Mouse (Mus musculus) heart, embryonic 10.5 days (tissue): ENCODE measurements around the gene B3galnt2. TPM values are rescaled to one million over a fixed set of nuclear protein-coding genes. Genes with fewer than 3 reads are reported as not detected.
"Not testable (repeated sequence)": the region's sequence is repeated elsewhere in the genome, so short reads cannot be mapped to it uniquely, and the experiment has no call there.

Experiments
- DNase-seq: peaks from one replicate; pipeline ENCODE4 v3.0.0-alpha.2; 2017; ENCODE audit warnings: low spot score
- H3K27ac ChIP-seq: fragments of 300-500 bp; sonication (generic); 2 replicates; pipeline ENCODE4 v1.5.1; 2016; ENCODE audit warnings: mild to moderate bottlenecking
- H3K27me3 ChIP-seq: fragments of 300-500 bp; sonication (generic); 2 replicates; pipeline ENCODE4 v1.6.1; 2016; ENCODE audit warnings: mild to moderate bottlenecking; ENCODE audit not compliant: poor library complexity, insufficient read depth, severe bottlenecking
- H3K36me3 ChIP-seq: fragments of 300-500 bp; sonication (generic); 2 replicates; pipeline ENCODE4 v1.6.1; 2016; ENCODE audit warnings: mild to moderate bottlenecking, moderate library complexity
- H3K4me1 ChIP-seq: fragments of 300-500 bp; sonication (generic); 2 replicates; pipeline ENCODE4 v1.6.1; 2016; ENCODE audit warnings: mild to moderate bottlenecking
- H3K4me3 ChIP-seq: fragments of 300-500 bp; sonication (generic); 2 replicates; pipeline ENCODE4 v1.5.1; 2016; ENCODE audit warnings: mild to moderate bottlenecking, moderate library complexity
- H3K9me3 ChIP-seq: fragments of 300-500 bp; sonication (generic); 2 replicates; pipeline ENCODE4 v1.6.1; 2016; ENCODE audit warnings: mild to moderate bottlenecking, moderate library complexity
- WGBS: fragments of 180-500 bp; shearing (Covaris S2); methylation state at CpG from one replicate; pipeline ENCODE4 v1.1.7; 2016; 5-methylcytosine and 5-hydroxymethylcytosine counted together
- polyA plus RNA-seq: library from polyadenylated mRNA; unstranded; fragments of >200 nt; fragmentation: Nextera tagmentation; extraction: Ambion mirVana; gene quantifications from 2 replicates; pipeline ENCODE4 v1.2.1, GENCODE M21; 2016

Gene B3galnt2
- polyA plus RNA-seq, 1 experiment from 2014 or later = 38.7 TPM

GRCm38 (mm10) chr13:13981842-13982241 lies 27.6 kb downstream of the B3galnt2 start:
- not testable (repeated sequence) for DNase-seq, H3K4me3 ChIP-seq, H3K27me3 ChIP-seq, H3K4me1 ChIP-seq, H3K9me3 ChIP-seq, H3K27ac ChIP-seq
- WGBS = 72% methylated on average over 1 of the region's 1 CpGs
- H3K36me3 ChIP-seq = peaks cover 27% of the 10 kb centered on the region; the same call in 1 of the 2 replicates

DNA sequence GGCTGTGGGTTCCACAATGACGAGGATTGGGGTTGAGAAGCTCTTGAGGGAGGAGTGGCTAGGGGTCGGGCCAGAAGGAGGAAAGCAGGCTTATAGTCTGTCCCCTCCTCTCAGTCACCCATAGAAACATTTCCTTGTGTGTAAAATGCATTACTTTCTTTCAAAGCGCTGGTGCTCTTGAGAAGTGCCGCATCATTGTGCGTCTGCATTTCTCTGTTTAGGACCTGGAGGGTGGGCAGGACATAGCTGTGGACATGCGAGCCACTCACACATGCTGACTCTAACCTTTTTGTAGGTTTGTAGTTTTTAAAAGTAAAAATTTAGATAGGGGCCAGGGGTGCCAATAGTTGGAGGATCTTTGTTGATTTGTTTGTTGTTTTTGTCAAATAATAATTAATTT lies 29.3 kb downstream of the B3galnt2 start:
- no peak overlapping the region for H3K27ac ChIP-seq
- no peaks in the 10 kb centered on the region for H3K4me1 ChIP-seq
- no peak overlapping the region for H3K4me3 ChIP-seq
- no peaks in the 10 kb centered on the region for H3K27me3 ChIP-seq
- 85% methylated on average over 6 of the region's 6 CpGs for WGBS
- peaks cover 21% of the 10 kb centered on the region; the same call in 1 of the 2 replicates for H3K36me3 ChIP-seq
- H3K9me3 ChIP-seq = no peaks in the 10 kb centered on the region
- DNase-seq = no peak

- H3K4me3 ChIP-seq = no peak overlapping the region
- no peak overlapping the region for H3K27ac ChIP-seq
- no peaks in the 10 kb centered on the region for H3K4me1 ChIP-seq
- H3K27me3 ChIP-seq = no peaks in the 10 kb centered on the region
- peaks cover 26% of the 10 kb centered on the region for H3K36me3 ChIP-seq
- WGBS = 86% methylated on average over 2 of the region's 2 CpGs
- H3K9me3 ChIP-seq = no peaks in the 10 kb centered on the region
- no peak for DNase-seq
These were observed 34.9 kb downstream of the B3galnt2 start for GRCm38 (mm10) chr13:13989135-13989534.

DNA sequence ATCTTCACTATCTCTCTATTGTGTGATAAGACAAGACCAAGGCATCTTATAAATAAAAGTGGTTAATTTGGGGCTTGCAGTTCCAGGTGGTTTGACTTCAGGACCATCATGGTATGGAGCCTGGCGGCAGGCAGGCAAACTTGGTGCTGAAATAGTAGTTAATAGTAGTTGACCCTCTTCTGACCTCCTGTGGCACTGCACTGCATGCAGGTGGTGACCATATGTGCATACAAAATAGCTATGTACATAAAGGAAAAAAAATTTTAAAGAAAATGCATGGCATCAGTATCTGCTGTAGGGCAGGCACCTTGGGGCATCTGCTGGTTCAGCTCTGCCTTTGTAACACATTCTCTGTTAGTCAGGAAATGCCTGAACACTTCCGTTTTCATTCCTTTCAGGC lies 36.1 kb downstream of the B3galnt2 start:
- Histone ChIP-seq H3K36me3 (peaks cover 37% of the 10 kb centered on the region), H3K9me3 (no peaks in the 10 kb centered on the region), H3K27me3 (no peaks in the 10 kb centered on the region), H3K4me1 (no peaks in the 10 kb centered on the region), H3K4me3 (no peak overlapping the region), H3K27ac (no peak overlapping the region)
- WGBS = 69% methylated on average over 2 of the region's 2 CpGs
- DNase-seq = no peak

- H3K27ac ChIP-seq = no peak overlapping the region
- no peaks in the 10 kb centered on the region for H3K9me3 ChIP-seq
- peaks cover 58% of the 10 kb centered on the region for H3K36me3 ChIP-seq
- no peaks in the 10 kb centered on the region for H3K4me1 ChIP-seq
- 81% methylated on average over 3 of the region's 3 CpGs for WGBS
- H3K27me3 ChIP-seq = no peaks in the 10 kb centered on the region
- no peak for DNase-seq
- H3K4me3 ChIP-seq = no peak overlapping the region
These were observed 38.8 kb downstream of the B3galnt2 start for GRCm38 (mm10) chr13:13993041-13993440.

DNA sequence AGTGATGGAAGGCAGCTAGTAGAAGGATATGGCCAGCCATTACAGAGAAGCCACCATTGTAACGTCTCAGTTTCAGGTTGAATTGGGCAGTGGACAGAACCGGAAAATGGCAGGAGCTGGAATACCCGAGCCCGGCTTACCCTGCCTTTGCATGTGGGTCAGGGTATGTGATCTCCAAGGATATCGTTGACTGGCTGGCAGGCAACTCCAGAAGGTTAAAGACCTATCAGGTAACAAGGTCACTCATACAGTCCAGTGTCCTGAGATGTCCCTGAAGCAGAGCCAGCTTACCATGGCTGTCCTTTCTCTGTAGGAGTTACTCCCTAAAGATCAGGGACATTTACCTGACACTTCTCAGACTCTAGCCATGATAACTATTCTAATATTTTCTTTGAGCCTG lies 40.8 kb downstream of the B3galnt2 start:
- Histone ChIP-seq H3K4me1 (no peaks in the 10 kb centered on the region), H3K9me3 (no peaks in the 10 kb centered on the region), H3K36me3 (peaks cover 73% of the 10 kb centered on the region), H3K27ac (no peak overlapping the region), H3K27me3 (no peaks in the 10 kb centered on the region), H3K4me3 (no peak overlapping the region)
- 87% methylated on average over 5 of the region's 5 CpGs for WGBS
- DNase-seq = no peak

DNA sequence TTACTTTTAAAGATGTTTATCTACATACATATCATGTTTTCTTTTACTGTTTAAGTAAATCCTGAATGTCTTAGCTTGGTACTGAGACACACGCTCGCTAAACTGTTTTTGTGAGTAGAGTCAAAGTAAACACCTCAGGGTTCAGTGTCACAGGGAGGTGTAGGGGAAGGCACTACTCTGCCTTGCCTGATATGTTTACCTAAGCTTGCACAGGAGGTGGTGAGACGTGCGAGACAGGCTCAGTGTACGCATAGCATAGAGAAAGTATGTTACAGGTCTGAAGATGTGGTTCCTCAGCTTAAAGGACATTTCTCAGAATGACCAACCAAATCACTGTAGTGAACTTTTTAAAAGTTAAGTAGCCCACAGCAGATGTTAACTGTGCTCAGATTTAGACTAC lies 43.2 kb downstream of the B3galnt2 start:
- H3K9me3 ChIP-seq = no peaks in the 10 kb centered on the region
- DNase-seq = no peak
- H3K27me3 ChIP-seq = no peaks in the 10 kb centered on the region
- H3K36me3 ChIP-seq = peaks cover 85% of the 10 kb centered on the region
- H3K4me1 ChIP-seq = no peaks in the 10 kb centered on the region
- 88% methylated on average over 5 of the region's 5 CpGs for WGBS
- no peak overlapping the region for H3K4me3 ChIP-seq
- H3K27ac ChIP-seq = no peak overlapping the region

- Histone ChIP-seq H3K36me3 (peaks cover 79% of the 10 kb centered on the region), H3K27ac (no peak overlapping the region), H3K9me3 (no peaks in the 10 kb centered on the region), H3K4me3 (no peak overlapping the region), H3K4me1 (no peaks in the 10 kb centered on the region), H3K27me3 (no peaks in the 10 kb centered on the region)
- WGBS = 82% methylated on average over 2 of the region's 2 CpGs
- no peak for DNase-seq
These were observed 48.4 kb downstream of the B3galnt2 start for GRCm38 (mm10) chr13:14002706-14003105.

- Histone ChIP-seq H3K27ac (no peak overlapping the region), H3K4me3 (no peak overlapping the region), H3K36me3 (peaks cover 73% of the 10 kb centered on the region), H3K4me1 (no peaks in the 10 kb centered on the region), H3K27me3 (no peaks in the 10 kb centered on the region), H3K9me3 (no peaks in the 10 kb centered on the region)
- DNase-seq = no peak
- WGBS = 72% methylated on average over 4 of the region's 4 CpGs
These were observed 49.8 kb downstream of the B3galnt2 start for GRCm38 (mm10) chr13:14004086-14004485.

DNA sequence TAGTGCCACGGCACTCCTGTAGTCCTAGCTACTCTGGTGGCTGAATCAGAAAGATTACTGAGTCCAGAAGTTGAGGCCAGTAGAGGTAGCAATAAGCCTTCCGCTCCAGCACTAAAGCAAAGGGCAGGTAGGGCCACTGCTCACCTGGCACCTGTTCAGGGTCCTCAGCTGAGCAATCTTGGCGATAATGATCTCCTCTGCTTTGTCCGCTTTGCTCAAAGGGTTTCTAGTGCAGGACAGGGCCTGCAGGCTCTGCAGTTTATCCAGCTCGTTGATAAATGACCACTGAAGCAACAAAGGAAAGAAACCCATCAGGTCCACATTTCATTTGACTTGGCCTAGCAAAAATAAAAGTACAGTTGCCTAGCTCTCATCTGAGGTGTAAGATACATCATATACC lies 50.7 kb downstream of the B3galnt2 start:
- DNase-seq = no peak
- WGBS = 90% methylated on average over 5 of the region's 5 CpGs

DNA sequence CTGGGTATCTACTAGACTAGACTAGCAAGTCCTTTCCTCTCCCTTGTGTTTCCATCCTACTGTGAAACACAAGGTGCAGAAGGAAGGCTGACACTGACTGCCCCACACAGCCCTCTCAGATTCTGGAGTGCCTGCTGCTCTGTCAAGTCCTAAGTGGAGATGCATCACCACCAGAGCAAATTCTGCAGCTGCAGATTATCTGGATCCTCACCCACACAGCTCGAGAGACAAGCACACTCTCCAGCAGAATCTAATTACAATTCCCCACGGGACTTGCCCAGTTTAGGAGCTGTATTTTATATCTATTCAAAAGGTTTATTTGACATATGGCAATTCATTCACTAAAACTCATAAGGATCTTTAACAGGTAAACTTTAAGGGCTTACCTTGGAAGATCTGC lies 51.8 kb downstream of the B3galnt2 start:
- peaks cover 61% of the 10 kb centered on the region for H3K36me3 ChIP-seq
- DNase-seq = no peak
- no peak overlapping the region for H3K27ac ChIP-seq
- H3K4me1 ChIP-seq = no peaks in the 10 kb centered on the region
- no peaks in the 10 kb centered on the region for H3K9me3 ChIP-seq
- no peaks in the 10 kb centered on the region for H3K27me3 ChIP-seq
- 71% methylated on average over 2 of the region's 2 CpGs for WGBS
- H3K4me3 ChIP-seq = no peak overlapping the region

More for the DNA sequence above, 50.7 kb downstream of the B3galnt2 start:
- no peak overlapping the region for H3K27ac ChIP-seq
- H3K4me1 ChIP-seq = no peaks in the 10 kb centered on the region
- no peaks in the 10 kb centered on the region for H3K27me3 ChIP-seq
- H3K36me3 ChIP-seq = peaks cover 69% of the 10 kb centered on the region
- no peaks in the 10 kb centered on the region for H3K9me3 ChIP-seq
- no peak overlapping the region for H3K4me3 ChIP-seq

- no peak for DNase-seq
- Histone ChIP-seq H3K27ac (no peak overlapping the region), H3K4me3 (no peak overlapping the region), H3K4me1 (no peaks in the 10 kb centered on the region), H3K9me3 (no peaks in the 10 kb centered on the region), H3K27me3 (no peaks in the 10 kb centered on the region), H3K36me3 (peaks cover 48% of the 10 kb centered on the region)
- 92% methylated on average over 4 of the region's 4 CpGs for WGBS
These were observed 57.3 kb downstream of the B3galnt2 start for GRCm38 (mm10) chr13:14011454-14011995.

GRCm38 (mm10) chr13:14014001-14014400 lies 59.7 kb downstream of the B3galnt2 start:
- no peak overlapping the region for H3K27ac ChIP-seq
- no peaks in the 10 kb centered on the region for H3K27me3 ChIP-seq
- 96% methylated on average over 2 of the region's 2 CpGs for WGBS
- H3K36me3 ChIP-seq = peaks cover 56% of the 10 kb centered on the region
- no peaks in the 10 kb centered on the region for H3K4me1 ChIP-seq
- no peak for DNase-seq
- no peak overlapping the region for H3K4me3 ChIP-seq
- H3K9me3 ChIP-seq = no peaks in the 10 kb centered on the region

- Histone ChIP-seq H3K4me3 (no peak overlapping the region), H3K36me3 (peaks cover 56% of the 10 kb centered on the region), H3K9me3 (no peaks in the 10 kb centered on the region), H3K27ac (no peak overlapping the region), H3K27me3 (no peaks in the 10 kb centered on the region), H3K4me1 (no peaks in the 10 kb centered on the region)
- 90% methylated on average over 4 of the region's 4 CpGs for WGBS
- no peak for DNase-seq
These were observed 60.3 kb downstream of the B3galnt2 start for GRCm38 (mm10) chr13:14014540-14014939.
